Mouse (Mus musculus) splenic B cell, adult 2 months (primary cell): ENCODE measurements around the gene Anxa6.
"Not testable (repeated sequence)": the region's sequence is repeated elsewhere in the genome, so short reads cannot be mapped to it uniquely, and the experiment has no call there.

ENCODE experiments used
- DNase-seq: peaks from one replicate; pipeline ENCODE4 v3.0.0-alpha.2; 2011; ENCODE audit warnings: low read depth, low spot score
- H3K27me3 ChIP-seq: 2 replicates; pipeline ENCODE4 v1.6.1; 2012; ENCODE audit warnings: mild to moderate bottlenecking, low read length, moderate library complexity, mixed read lengths; ENCODE audit not compliant: control insufficient read depth, poor library complexity, insufficient read depth, severe bottlenecking
- H3K36me3 ChIP-seq: 2 replicates; pipeline ENCODE4 v1.6.1; 2012; ENCODE audit warnings: mild to moderate bottlenecking, low read length, moderate library complexity, mixed read lengths; ENCODE audit not compliant: control insufficient read depth, poor library complexity, insufficient read depth, severe bottlenecking

Anxa6 gene

GRCm38 (mm10) chr11:54972789-54973188 lies 60.5 kb downstream of the Anxa6 start:
- no peaks in the 10 kb centered on the region for H3K27me3 ChIP-seq
- H3K36me3 ChIP-seq, result no peaks in the 10 kb centered on the region; the same call in 1 of the 2 replicates
- DNase-seq, result no peak

GRCm38 (mm10) chr11:54972049-54972723 lies 61.1 kb downstream of the Anxa6 start:
- no peaks in the 10 kb centered on the region; the same call in 1 of the 2 replicates for H3K36me3 ChIP-seq
- H3K27me3 ChIP-seq, result no peaks in the 10 kb centered on the region
- DNase-seq, result peak; percentile 71

GRCm38 (mm10) chr11:54971365-54972048 lies 61.7 kb downstream of the Anxa6 start:
- no peak for DNase-seq
- no peaks in the 10 kb centered on the region for H3K27me3 ChIP-seq
- H3K36me3 ChIP-seq, result no peaks in the 10 kb centered on the region; the same call in 1 of the 2 replicates

GRCm38 (mm10) chr11:54965234-54965633 lies 68.0 kb downstream of the Anxa6 start:
- Histone ChIP-seq H3K36me3 (no peaks in the 10 kb centered on the region), H3K27me3 (no peaks in the 10 kb centered on the region)
- DNase-seq, result no peak

DNA sequence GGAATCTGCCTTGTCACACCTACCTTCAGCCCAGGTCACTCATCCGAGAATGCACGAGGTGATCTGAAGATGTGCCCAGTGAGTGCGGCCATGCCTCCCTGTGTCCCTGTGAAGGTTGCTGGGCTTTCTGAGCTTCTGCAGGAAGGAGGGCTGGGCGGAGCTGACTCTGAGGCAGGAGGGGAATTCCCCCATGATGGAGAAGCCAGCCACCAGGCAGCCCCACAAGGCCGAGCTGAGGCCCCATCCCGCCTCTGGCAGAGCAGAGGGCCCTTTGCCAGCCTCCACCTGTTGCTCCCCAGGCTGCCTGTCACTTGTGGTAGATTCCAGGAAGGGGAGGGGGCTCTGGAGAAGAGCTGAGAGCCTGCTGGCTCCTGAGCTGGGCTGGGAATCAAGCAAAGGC lies 70.4 kb downstream of the Anxa6 start, which contains the start of gene Tnip1:
Gene Tnip1 (minus strand): TSS at position 108 of the 400 bp plus-strand sequence.
- peak; percentile 59 for DNase-seq
- no peaks in the 10 kb centered on the region for H3K36me3 ChIP-seq
- no peaks in the 10 kb centered on the region for H3K27me3 ChIP-seq

DNA sequence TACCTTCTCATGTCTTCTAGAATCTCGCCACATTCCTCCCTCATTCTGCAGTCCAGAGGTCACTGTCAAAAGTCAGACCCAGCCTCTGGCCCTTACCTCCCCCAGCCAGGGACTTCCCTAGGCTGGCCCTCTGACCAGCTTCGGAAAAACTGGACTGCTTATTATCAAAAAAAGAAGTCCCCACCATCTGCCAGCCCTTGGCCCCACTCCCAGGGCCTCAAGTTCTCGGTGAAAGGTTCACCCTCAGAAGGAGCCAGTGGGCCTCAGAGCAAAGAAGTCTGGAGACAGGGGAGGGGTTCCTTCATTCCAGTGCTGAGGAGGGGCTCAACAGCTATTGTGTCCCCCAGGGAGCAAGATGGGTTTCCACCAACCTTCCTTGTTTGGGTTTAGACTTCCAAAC lies 71.3 kb downstream of the Anxa6 start:
- Histone ChIP-seq H3K27me3 (no peaks in the 10 kb centered on the region), H3K36me3 (no peaks in the 10 kb centered on the region)
- DNase-seq, result no peak

DNA sequence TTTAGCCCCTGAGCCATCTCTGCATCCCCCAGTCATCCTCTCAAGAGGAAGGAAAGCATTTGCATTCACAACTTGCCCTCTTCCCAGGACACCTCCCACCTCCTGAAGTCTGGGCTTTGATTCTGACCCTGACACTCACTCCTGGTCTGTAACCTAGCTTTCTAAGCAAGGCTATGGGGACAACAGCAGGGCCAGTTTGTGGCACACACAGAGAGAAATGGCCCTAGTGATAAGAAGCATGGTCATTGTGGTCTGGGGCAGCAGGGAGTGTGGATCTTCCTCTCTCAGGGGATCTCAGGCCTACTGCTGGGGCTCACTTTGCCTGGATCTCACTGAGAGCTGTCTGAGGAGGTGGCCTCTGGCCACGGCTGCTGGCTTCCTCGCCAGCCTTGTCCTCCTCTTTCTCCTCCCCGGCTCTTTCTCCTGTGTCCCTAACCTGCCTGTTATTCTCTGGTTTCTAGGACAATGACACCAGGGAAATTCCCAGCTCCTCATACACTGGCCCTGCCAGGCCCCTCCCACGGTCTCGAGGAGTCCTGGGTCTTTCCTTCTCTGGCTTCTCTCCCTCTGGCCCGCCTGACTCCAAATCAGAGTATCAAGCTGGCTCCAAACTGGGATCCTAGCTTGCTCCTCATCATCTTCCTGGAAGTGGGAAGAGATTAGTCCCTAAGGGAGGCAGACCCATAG lies 71.9 kb downstream of the Anxa6 start:
- no peaks in the 10 kb centered on the region for H3K27me3 ChIP-seq
- no peak for DNase-seq
- H3K36me3 ChIP-seq, result no peaks in the 10 kb centered on the region

DNA sequence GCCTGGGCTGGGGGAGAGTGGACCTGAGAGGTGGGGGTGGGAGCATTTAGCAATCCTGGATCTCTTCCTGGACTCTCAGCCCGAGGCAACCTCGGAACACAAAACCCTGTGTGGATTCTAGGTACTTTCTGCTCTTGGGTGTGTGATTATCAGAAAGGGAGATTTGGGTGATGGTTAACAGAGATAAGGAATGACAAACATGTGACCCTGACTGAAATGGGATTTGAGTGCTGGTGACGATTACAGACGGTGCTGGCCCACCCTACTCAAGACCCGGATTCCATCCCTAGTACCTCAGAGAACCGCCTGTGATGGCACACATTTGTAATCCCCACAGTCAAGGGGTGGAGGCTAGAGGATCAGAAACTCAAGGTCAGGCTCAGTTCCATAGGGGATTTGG lies 73.0 kb downstream of the Anxa6 start:
- no peak for DNase-seq
- Histone ChIP-seq H3K36me3 (no peaks in the 10 kb centered on the region), H3K27me3 (no peaks in the 10 kb centered on the region)

- Histone ChIP-seq H3K27me3 (no peaks in the 10 kb centered on the region), H3K36me3 (no peaks in the 10 kb centered on the region)
- peak; percentile 63 for DNase-seq
Measured at GRCm38 (mm10) chr11:54958571-54959073, 74.6 kb downstream of the Anxa6 start.

DNA sequence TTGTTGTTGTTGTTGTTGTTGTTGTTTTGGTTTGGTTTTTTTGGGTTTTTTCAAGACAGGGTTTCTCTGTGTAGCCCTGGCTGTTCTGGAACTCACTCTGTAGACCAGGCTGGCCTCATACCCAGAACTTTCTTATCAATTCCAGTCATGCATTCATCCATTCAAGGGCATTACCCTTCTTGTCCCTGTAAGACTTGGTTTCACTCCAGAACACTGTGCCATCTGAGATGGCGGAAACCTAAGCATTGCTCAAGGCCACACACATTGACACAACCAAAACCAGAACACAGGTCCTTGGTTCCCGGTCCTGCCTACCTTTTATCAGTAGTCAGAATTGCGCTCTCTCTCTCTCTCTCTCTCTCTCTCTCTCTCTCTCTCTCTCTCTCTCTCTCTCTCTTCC lies 75.5 kb downstream of the Anxa6 start:
- DNase-seq, H3K27me3 ChIP-seq, H3K36me3 ChIP-seq: not testable (repeated sequence)

GRCm38 (mm10) chr11:54956912-54957311 lies 76.3 kb downstream of the Anxa6 start:
- Histone ChIP-seq H3K36me3 (no peaks in the 10 kb centered on the region), H3K27me3 (no peaks in the 10 kb centered on the region)
- DNase-seq, result peak; percentile 66

GRCm38 (mm10) chr11:54955735-54956480 lies 77.3 kb downstream of the Anxa6 start:
- Histone ChIP-seq H3K27me3 (no peaks in the 10 kb centered on the region), H3K36me3 (no peaks in the 10 kb centered on the region)
- peak; percentile 97 for DNase-seq

DNA sequence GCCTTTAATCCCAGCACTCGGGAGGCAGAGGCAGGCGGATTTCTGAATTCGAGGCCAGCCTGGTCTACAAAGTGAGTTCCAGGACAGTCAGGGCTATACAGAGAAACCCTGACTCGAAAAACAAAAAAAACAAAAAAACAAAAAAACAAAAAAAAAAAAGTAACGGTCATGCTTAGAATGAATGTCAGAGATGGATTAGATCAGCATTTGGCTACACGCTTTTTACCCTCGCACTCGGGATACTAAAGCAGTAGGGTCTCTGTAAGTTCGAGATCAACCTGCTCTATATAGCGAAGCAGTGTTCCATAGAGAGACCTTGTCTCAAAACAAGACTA lies 77.9 kb downstream of the Anxa6 start:
- not testable (repeated sequence) for DNase-seq, H3K36me3 ChIP-seq, H3K27me3 ChIP-seq

DNA sequence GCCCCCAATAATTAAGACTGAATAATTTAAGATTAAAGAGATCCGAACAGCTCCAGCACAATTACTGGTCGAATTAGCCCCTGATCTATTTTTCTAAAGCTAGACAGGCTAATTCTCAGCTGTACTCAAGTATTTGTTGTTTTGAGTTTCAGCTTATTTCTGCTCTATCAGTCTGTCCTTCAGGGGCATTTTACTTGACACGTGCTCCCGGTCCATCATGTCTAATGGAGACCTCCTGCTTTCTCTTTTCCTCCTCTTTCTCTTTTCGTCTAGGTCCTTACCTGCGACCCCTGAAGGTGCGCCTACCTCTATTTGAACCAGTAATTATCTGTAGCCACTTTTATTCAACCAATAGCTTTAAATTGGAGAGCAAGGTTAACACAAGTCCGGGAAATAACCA lies 78.5 kb downstream of the Anxa6 start:
- Histone ChIP-seq H3K27me3 (no peaks in the 10 kb centered on the region), H3K36me3 (no peaks in the 10 kb centered on the region)
- no peak for DNase-seq
